Mouse (Mus musculus) forebrain, embryonic 10.5 days (tissue): ENCODE results near the gene Gm47289. TPM values are rescaled to one million over a fixed set of nuclear protein-coding genes. Genes with fewer than 3 reads are reported as not detected.

Experiments used
- DNase-seq: peaks from one replicate; pipeline ENCODE4 v3.0.0-alpha.2; 2017; ENCODE audit warnings: low spot score; ENCODE audit errors: extremely low spot score
- H3K27ac ChIP-seq: fragments of 300-500 bp; sonication (generic); 2 replicates; pipeline ENCODE4 v1.5.1; 2016; ENCODE audit warnings: mild to moderate bottlenecking
- H3K27me3 ChIP-seq: fragments of 300-500 bp; sonication (generic); 2 replicates; pipeline ENCODE4 v1.6.1; 2016; ENCODE audit warnings: mild to moderate bottlenecking; ENCODE audit not compliant: poor library complexity, severe bottlenecking
- H3K36me3 ChIP-seq: fragments of 300-500 bp; sonication (generic); replicated peaks from 2 replicates; pipeline ENCODE4 v1.6.1; 2016; ENCODE audit warnings: mild to moderate bottlenecking, moderate library complexity
- H3K4me1 ChIP-seq: fragments of 300-500 bp; sonication (generic); 2 replicates; pipeline ENCODE4 v1.6.1; 2016
- H3K4me3 ChIP-seq: fragments of 300-500 bp; sonication (generic); 2 replicates; pipeline ENCODE4 v1.5.1; 2016; ENCODE audit warnings: mild to moderate bottlenecking, moderate library complexity
- H3K9me3 ChIP-seq: fragments of 300-500 bp; sonication (generic); 2 replicates; pipeline ENCODE4 v1.6.1; 2016; ENCODE audit warnings: mild to moderate bottlenecking, moderate library complexity
- WGBS: fragments of 180-500 bp; shearing (Covaris S2); methylation state at CpG from one replicate; pipeline ENCODE4 v1.1.7; 2016; 5-methylcytosine and 5-hydroxymethylcytosine counted together
- polyA plus RNA-seq: library from polyadenylated mRNA; unstranded; fragments of >200 nt; fragmentation: Nextera tagmentation; extraction: Ambion mirVana; gene quantifications from 2 replicates; pipeline ENCODE4 v1.2.1, GENCODE M21; 2016

The Gm47289 gene
- polyA plus RNA-seq: not detected in 2 replicates

DNA sequence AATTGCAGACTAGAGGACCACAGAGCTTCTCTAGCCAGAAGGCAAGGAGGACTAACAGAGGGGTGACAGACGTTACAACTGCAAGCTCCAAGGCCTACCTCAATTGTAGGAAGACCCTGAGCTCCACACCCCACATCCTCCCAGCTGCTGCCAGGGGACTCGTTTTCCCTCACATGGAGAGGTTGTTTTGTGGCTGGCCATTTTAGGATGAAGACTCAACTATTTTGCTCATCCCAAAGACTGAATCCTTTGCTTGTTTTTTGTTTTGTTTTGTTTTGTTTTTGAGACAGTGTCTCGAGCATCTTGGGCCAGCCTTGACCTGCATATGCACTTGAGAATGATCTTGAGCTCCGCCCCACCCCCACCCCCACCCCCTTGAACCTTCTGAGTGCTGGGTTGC lies at the start of gene Gm47289:
Gene Gm47289 (plus strand): TSS at position 301 of the 400 bp plus-strand sequence.
- Histone ChIP-seq H3K4me1 (peaks cover 10% of the 10 kb centered on the region), H3K4me3 (no peak within 1 kb of the TSS), H3K36me3 (no peaks in the 10 kb centered on the region), H3K27me3 (peaks cover 40% of the 10 kb centered on the region), H3K9me3 (no peaks in the 10 kb centered on the region), H3K27ac (no peak within 1 kb of the TSS)
- WGBS: 67% methylated on average over 4 of the region's 4 CpGs
- no peak for DNase-seq

DNA sequence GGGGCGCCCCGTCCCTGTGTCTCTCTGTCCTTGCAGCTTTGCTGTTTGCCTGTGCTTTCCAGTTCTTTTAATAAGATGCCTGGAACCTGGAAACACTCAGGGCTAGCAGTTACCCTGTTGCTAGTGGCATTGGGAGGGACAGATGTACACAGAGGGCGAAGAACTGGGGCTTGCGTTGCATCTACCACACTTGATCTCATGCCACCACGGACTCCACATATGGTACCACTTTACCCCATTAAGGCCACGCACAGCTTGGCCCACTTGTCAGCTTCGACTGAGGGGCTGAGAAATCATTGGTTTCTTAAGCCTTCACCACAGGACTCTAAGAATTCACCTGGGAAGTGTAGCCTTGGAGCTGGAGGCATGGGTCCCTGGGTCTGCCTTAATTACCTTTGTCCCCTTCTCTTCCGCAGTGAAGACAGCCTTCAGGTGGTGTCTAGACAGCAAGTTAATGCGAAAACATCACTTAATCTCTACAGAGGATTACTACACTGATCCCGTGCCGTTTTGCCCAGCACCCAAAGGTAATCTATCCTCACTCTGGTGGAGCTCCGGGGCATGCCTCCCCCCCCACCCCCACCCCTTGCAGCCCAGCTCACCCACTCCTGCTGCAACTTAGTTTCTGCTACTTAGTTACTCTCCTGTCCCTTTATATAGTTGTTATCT lies 49.1 kb upstream of the Gm47289 start:
- 45% methylated on average over 12 of the region's 12 CpGs for WGBS
- DNase-seq: no peak
- H3K36me3 ChIP-seq: no peaks in the 10 kb centered on the region
- no peaks in the 10 kb centered on the region for H3K9me3 ChIP-seq
- H3K4me1 ChIP-seq: peaks cover 19% of the 10 kb centered on the region
- no peaks in the 10 kb centered on the region for H3K27me3 ChIP-seq
- H3K4me3 ChIP-seq: no peak overlapping the region
- H3K27ac ChIP-seq: peak overlapping the region; percentile 63; the same call in 1 of the 2 replicates

DNA sequence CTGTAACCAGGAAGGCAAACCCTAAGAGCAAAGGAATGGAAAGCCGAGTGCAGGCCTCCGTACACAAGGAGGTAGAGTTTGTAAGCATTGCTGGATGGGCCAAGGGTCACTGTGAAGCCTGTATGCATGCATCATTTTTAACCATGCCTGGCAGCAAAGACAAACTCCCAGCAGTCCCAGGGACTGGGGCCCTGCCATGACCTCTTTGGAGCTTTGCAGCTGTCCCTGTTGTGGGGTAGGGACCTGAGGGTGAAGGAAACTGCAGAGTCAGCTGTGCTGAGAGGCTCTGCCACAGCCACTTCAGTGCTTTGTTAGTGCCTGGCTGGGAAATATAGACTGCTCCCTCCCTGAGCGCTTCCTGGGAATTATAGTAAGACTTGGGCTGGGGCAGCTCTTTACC lies 48.3 kb upstream of the Gm47289 start:
- WGBS: 51% methylated on average over 3 of the region's 3 CpGs
- Histone ChIP-seq H3K36me3 (no peaks in the 10 kb centered on the region), H3K27me3 (no peaks in the 10 kb centered on the region), H3K4me3 (no peak overlapping the region), H3K27ac (peak overlapping the region; percentile 63), H3K4me1 (peaks cover 19% of the 10 kb centered on the region), H3K9me3 (no peaks in the 10 kb centered on the region)
- DNase-seq: no peak

GRCm38 (mm10) chr9:119114911-119115310 lies 44.0 kb upstream of the Gm47289 start:
- WGBS: 86% methylated on average over 17 of the region's 17 CpGs
- H3K4me3 ChIP-seq: no peak overlapping the region
- H3K27ac ChIP-seq: no peak overlapping the region
- H3K27me3 ChIP-seq: no peaks in the 10 kb centered on the region
- no peaks in the 10 kb centered on the region for H3K36me3 ChIP-seq
- peaks cover 19% of the 10 kb centered on the region for H3K4me1 ChIP-seq
- no peak for DNase-seq
- H3K9me3 ChIP-seq: no peaks in the 10 kb centered on the region

DNA sequence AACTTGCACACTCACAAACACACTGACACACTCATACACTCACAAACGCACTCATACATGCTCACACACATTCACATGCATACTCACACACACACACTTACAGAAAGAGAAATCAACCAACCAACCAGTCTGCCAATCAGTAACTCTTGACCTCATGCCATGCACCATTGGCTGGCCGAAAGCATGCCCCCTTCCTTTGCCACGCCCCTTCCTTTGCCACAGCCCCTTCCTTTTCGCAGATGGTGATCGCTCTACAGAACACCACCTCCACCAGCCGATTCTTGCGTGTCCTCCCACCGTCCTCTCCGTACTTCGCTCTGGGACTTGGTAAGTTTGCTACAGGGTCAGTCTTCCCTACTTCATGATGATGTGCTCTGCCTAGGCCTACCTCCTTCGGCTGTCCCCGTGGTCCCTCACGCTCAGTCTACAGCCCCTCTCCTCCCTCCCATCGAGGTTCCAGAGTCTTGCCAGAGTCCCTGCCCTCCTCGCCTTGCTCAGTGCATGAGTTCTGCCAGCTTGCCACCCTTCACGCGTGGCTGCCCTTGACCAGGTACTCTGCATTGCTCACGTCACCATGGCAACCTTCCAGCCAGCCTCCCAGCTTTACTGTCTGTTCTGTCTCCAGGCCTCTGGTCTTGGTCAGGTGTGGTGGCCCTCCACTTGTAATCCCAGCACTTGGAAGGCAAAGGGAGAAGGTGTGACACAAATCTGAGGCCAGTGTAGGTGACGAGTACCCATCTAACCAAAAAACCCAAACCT lies 39.4 kb upstream of the Gm47289 start:
- Histone ChIP-seq H3K4me3 (no peak overlapping the region), H3K27me3 (no peaks in the 10 kb centered on the region), H3K27ac (no peak overlapping the region), H3K9me3 (no peaks in the 10 kb centered on the region), H3K36me3 (no peaks in the 10 kb centered on the region), H3K4me1 (peaks cover 16% of the 10 kb centered on the region)
- WGBS: 89% methylated on average over 19 of the region's 19 CpGs
- no peak for DNase-seq

GRCm38 (mm10) chr9:119120168-119120560 lies 38.8 kb upstream of the Gm47289 start:
- Histone ChIP-seq H3K27me3 (no peaks in the 10 kb centered on the region), H3K4me3 (no peak overlapping the region), H3K27ac (no peak overlapping the region), H3K36me3 (no peaks in the 10 kb centered on the region), H3K9me3 (no peaks in the 10 kb centered on the region), H3K4me1 (peaks cover 16% of the 10 kb centered on the region)
- DNase-seq: no peak
- WGBS: 80% methylated on average over 3 of the region's 3 CpGs

- no peak overlapping the region for H3K27ac ChIP-seq
- H3K36me3 ChIP-seq: no peaks in the 10 kb centered on the region
- peaks cover 16% of the 10 kb centered on the region for H3K4me1 ChIP-seq
- 88% methylated on average over 18 of the region's 18 CpGs for WGBS
- DNase-seq: no peak
- no peaks in the 10 kb centered on the region for H3K9me3 ChIP-seq
- no peak overlapping the region for H3K4me3 ChIP-seq
- no peaks in the 10 kb centered on the region for H3K27me3 ChIP-seq
Measured at GRCm38 (mm10) chr9:119122596-119123369, 36.2 kb upstream of the Gm47289 start.

DNA sequence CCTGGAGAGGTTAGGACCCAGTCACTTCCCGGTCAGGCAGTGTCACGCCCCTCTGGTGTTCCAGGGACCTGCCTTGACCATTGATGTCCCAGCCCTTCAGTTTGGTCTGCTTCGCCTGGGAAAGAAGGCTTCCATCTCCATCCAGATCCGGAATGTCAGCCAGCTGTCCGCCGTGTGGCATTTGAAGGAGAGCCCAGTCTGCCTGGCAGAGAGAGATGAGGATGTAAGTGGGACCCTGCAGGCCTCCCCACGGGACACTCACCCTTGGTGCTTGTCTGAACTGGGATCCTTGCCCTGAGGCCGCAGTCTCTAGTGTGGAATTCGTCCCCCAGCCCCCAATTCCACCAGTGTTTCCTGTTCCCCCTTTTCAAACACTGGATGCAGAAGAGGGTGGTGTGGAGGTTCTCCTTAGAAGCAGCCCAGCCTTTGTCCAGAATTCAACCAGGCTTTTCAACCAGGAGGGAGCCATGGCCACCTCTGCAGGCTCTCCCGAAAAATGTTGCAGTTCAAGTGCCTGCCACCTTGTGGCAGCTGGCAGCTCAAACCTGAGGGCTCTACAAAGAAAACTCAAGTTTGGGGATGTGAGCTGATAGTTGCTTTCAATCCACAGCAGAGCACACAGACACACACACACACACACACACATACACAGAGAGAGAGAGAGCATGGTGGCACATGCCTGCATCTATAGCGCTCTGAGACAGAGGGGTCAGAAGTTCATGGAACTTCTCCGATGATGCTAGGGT lies 30.4 kb upstream of the Gm47289 start:
- no peaks in the 10 kb centered on the region for H3K9me3 ChIP-seq
- peaks cover 6% of the 10 kb centered on the region; the same call in 1 of the 2 replicates for H3K4me1 ChIP-seq
- H3K27me3 ChIP-seq: no peaks in the 10 kb centered on the region
- H3K4me3 ChIP-seq: no peak overlapping the region
- no peak overlapping the region for H3K27ac ChIP-seq
- 76% methylated on average over 12 of the region's 12 CpGs for WGBS
- no peak for DNase-seq
- no peaks in the 10 kb centered on the region for H3K36me3 ChIP-seq

GRCm38 (mm10) chr9:119130692-119131091 lies 28.3 kb upstream of the Gm47289 start:
- Histone ChIP-seq H3K27me3 (no peaks in the 10 kb centered on the region), H3K4me3 (no peak overlapping the region), H3K36me3 (no peaks in the 10 kb centered on the region), H3K9me3 (no peaks in the 10 kb centered on the region), H3K27ac (no peak overlapping the region), H3K4me1 (peaks cover 6% of the 10 kb centered on the region; the same call in 1 of the 2 replicates)
- DNase-seq: no peak
- WGBS: 72% methylated on average over 5 of the region's 5 CpGs

DNA sequence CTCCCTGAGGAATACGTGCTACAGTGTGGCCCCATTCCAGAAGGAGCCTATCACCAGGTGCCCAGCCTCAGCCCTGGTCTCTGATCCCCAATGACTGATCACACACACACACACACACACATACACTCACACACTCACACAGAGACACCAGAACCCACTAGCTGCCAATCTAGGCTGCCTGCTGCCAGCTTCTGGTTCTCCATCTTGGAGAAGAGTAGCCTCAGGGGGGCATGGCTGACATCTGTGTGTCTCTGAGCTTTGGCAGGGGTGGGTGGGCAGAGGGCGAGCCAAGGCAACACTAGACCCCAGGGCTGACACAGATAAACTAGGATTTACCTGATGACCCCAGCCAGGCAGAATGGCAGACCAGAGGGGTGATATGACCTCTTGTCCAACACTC lies 20.1 kb upstream of the Gm47289 start:
- no peak overlapping the region for H3K27ac ChIP-seq
- no peak for DNase-seq
- WGBS: 86% methylated on average over 2 of the region's 2 CpGs

GRCm38 (mm10) chr9:119142066-119142465 lies 16.9 kb upstream of the Gm47289 start:
- H3K9me3 ChIP-seq: no peaks in the 10 kb centered on the region
- H3K4me1 ChIP-seq: peaks cover 5% of the 10 kb centered on the region; the same call in 1 of the 2 replicates
- 95% methylated on average over 5 of the region's 5 CpGs for WGBS
- H3K36me3 ChIP-seq: no peaks in the 10 kb centered on the region
- no peak overlapping the region for H3K4me3 ChIP-seq
- no peaks in the 10 kb centered on the region for H3K27me3 ChIP-seq
- DNase-seq: no peak
- H3K27ac ChIP-seq: no peak overlapping the region

More for the DNA sequence above, 20.1 kb upstream of the Gm47289 start:
- no peaks in the 10 kb centered on the region for H3K9me3 ChIP-seq
- no peak overlapping the region for H3K4me3 ChIP-seq
- H3K27me3 ChIP-seq: no peaks in the 10 kb centered on the region
- no peaks in the 10 kb centered on the region for H3K36me3 ChIP-seq
- H3K4me1 ChIP-seq: no peaks in the 10 kb centered on the region

DNA sequence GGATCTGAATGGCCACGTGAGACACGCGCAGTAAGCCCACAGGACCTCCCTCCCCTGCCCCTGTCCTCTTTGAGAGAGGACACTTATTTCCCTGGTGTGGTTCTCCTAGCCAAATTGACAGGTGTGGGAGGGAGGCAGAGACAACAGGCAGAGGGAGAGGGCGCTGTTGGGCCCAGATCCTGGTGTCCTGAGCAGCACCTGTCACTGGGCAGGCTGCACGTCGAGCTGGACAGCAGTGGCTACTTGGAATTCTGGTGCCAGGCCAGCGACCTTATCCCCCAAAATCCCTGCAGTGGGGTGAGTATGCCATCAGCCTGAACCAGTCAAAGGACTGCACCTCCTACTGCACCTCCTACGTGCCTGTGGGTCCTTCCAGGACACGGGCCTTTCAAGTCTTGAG lies 15.6 kb upstream of the Gm47289 start:
- no peak for DNase-seq
- Histone ChIP-seq H3K36me3 (no peaks in the 10 kb centered on the region), H3K4me1 (peaks cover 5% of the 10 kb centered on the region; the same call in 1 of the 2 replicates), H3K4me3 (no peak overlapping the region), H3K27me3 (no peaks in the 10 kb centered on the region), H3K9me3 (no peaks in the 10 kb centered on the region), H3K27ac (no peak overlapping the region)
- WGBS: 79% methylated on average over 9 of the region's 9 CpGs
